Mouse (Mus musculus): Measurements from ENCODE around the gene Ccdc183. TPM values are rescaled to one million over a fixed set of nuclear protein-coding genes. Genes with fewer than 3 reads are reported as not detected.

Gene Ccdc183
- polyA plus RNA-seq (2012; rRNA removed): 101 and 107 TPM in 2 replicates

DNA sequence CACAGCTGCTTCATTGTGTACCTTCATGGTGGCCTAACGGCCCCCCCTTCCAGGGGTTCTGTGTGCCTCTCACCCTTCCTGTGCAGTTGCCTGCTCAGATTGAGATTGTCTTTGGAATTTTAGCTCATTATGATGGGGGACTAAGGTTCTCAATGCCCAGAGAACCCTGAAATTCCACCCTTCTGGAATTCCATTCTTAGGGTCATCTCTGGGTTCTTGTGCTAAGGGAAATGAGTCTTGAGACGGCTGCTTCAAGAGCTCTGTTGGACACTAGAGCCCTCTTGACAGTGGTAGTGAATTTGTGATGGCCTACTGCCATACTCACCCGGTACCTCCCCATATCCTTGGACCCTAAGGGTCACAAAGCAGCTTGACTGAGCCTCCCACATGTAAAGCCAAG is at the start of gene Ccdc183:
Ccdc183 (minus strand) TSS at position 101 of the 400 bp plus-strand sequence.
- peak within 1 kb of the TSS; percentile 87 for H3K4me3 ChIP-seq (ENCODE audit: control insufficient read depth, low read depth, low read length)
- peak within 1 kb of the TSS; percentile 5; the same call in 1 of the 2 replicates for H3K27ac ChIP-seq (ENCODE audit: control insufficient read depth, insufficient read depth, low read depth, low read length)
- H3K4me1 ChIP-seq (ENCODE audit: control insufficient read depth, insufficient read depth, low read length): peaks cover 18% of the 10 kb centered on the region
- TF ChIP-seq POLR2A (IDR thresholded peaks at IDR 0.05; ENCODE audit: control insufficient read depth, low read depth, low read length): 0 out of 2 replicates have a peak, but pooled peaks have one; percentile 21
- TF ChIP-seq CTCF (IDR thresholded peaks at IDR 0.05; ENCODE audit: control insufficient read depth, insufficient read depth, insufficient replicate concordance, low read depth, low read length): no peak
- no peaks in the 10 kb centered on the region for H3K27me3 ChIP-seq (ENCODE audit: control insufficient read depth, insufficient read depth, low read length)
- H3K36me3 ChIP-seq (ENCODE audit: control insufficient read depth, insufficient read depth, low read length): no peaks in the 10 kb centered on the region

DNA sequence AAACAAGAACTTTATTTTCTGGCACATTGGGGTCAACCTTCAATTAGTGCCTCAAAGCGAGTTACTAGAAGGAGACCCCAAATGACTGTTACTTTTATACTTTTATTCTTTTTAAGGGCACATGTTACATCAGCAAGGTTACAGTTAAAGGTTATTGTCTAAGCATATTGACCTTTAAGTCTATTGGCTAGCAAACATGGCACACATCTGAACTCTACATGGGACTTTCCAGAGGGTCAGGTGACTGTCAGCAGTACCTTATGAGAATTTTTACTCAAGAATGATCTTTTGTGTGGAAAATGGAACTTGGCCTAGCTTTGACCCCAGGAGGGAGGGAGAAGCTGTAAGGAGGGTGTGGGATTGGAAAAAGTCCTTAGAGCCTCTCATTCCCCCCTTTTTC is 49.0 kb upstream of the Ccdc183 start:
- Histone ChIP-seq H3K36me3 (ENCODE audit: control insufficient read depth, insufficient read depth, low read length) (no peaks in the 10 kb centered on the region), H3K27me3 (ENCODE audit: control insufficient read depth, insufficient read depth, low read length) (no peaks in the 10 kb centered on the region), H3K27ac (ENCODE audit: control insufficient read depth, insufficient read depth, low read depth, low read length) (no peak overlapping the region), H3K4me3 (ENCODE audit: control insufficient read depth, low read depth, low read length) (no peak overlapping the region), H3K4me1 (ENCODE audit: control insufficient read depth, insufficient read depth, low read length) (no peaks in the 10 kb centered on the region)
- TF ChIP-seq POLR2A (IDR thresholded peaks at IDR 0.05; ENCODE audit: control insufficient read depth, low read depth, low read length) (no peak), CTCF (IDR thresholded peaks at IDR 0.05; ENCODE audit: control insufficient read depth, insufficient read depth, insufficient replicate concordance, low read depth, low read length) (no peak)

DNA sequence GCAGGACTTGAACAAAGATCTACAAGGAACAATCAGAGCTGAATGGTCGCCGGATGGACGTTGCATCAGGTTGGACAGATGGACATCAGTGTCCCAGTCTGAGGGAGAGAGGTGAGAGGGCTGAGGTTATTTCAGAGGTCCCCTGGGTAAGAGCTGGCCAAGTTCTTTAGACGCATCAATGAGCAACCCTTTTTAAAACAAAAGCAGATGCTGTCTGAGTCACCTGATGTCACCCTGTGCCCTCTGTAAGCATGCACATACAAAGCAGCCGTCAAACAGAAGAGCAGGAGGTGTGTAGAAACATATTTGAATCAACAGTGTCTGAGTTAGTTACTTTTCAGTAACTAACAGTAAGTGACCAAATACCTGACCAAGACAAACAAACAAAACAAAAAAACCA is 46.6 kb upstream of the Ccdc183 start:
- H3K27me3 ChIP-seq (ENCODE audit: control insufficient read depth, insufficient read depth, low read length): no peaks in the 10 kb centered on the region
- no peak overlapping the region for H3K4me3 ChIP-seq (ENCODE audit: control insufficient read depth, low read depth, low read length)
- no peaks in the 10 kb centered on the region for H3K4me1 ChIP-seq (ENCODE audit: control insufficient read depth, insufficient read depth, low read length)
- TF ChIP-seq CTCF (IDR thresholded peaks at IDR 0.05; ENCODE audit: control insufficient read depth, insufficient read depth, insufficient replicate concordance, low read depth, low read length): no peak
- TF ChIP-seq POLR2A (IDR thresholded peaks at IDR 0.05; ENCODE audit: control insufficient read depth, low read depth, low read length): no peak
- no peaks in the 10 kb centered on the region for H3K36me3 ChIP-seq (ENCODE audit: control insufficient read depth, insufficient read depth, low read length)
- H3K27ac ChIP-seq (ENCODE audit: control insufficient read depth, insufficient read depth, low read depth, low read length): no peak overlapping the region

- H3K36me3 ChIP-seq (ENCODE audit: control insufficient read depth, insufficient read depth, low read length): no peaks in the 10 kb centered on the region
- H3K27me3 ChIP-seq (ENCODE audit: control insufficient read depth, insufficient read depth, low read length): no peaks in the 10 kb centered on the region
- H3K4me1 ChIP-seq (ENCODE audit: control insufficient read depth, insufficient read depth, low read length): no peaks in the 10 kb centered on the region
- TF ChIP-seq CTCF (IDR thresholded peaks at IDR 0.05; ENCODE audit: control insufficient read depth, insufficient read depth, insufficient replicate concordance, low read depth, low read length) (peak; percentile 66; the same call in 1 of the 2 replicates), POLR2A (IDR thresholded peaks at IDR 0.05; ENCODE audit: control insufficient read depth, low read depth, low read length) (no peak)
- H3K4me3 ChIP-seq (ENCODE audit: control insufficient read depth, low read depth, low read length): no peak overlapping the region
- H3K27ac ChIP-seq (ENCODE audit: control insufficient read depth, insufficient read depth, low read depth, low read length): no peak overlapping the region
These were observed 46.0 kb upstream of the Ccdc183 start for GRCm38 (mm10) chr2:25663511-25663910.

- H3K4me3 ChIP-seq (ENCODE audit: control insufficient read depth, low read depth, low read length): no peak overlapping the region
- H3K36me3 ChIP-seq (ENCODE audit: control insufficient read depth, insufficient read depth, low read length): no peaks in the 10 kb centered on the region
- no peaks in the 10 kb centered on the region for H3K27me3 ChIP-seq (ENCODE audit: control insufficient read depth, insufficient read depth, low read length)
- no peak overlapping the region for H3K27ac ChIP-seq (ENCODE audit: control insufficient read depth, insufficient read depth, low read depth, low read length)
- no peaks in the 10 kb centered on the region for H3K4me1 ChIP-seq (ENCODE audit: control insufficient read depth, insufficient read depth, low read length)
- TF ChIP-seq CTCF (IDR thresholded peaks at IDR 0.05; ENCODE audit: control insufficient read depth, insufficient read depth, insufficient replicate concordance, low read depth, low read length): no peak
- no peak for TF ChIP-seq POLR2A (IDR thresholded peaks at IDR 0.05; ENCODE audit: control insufficient read depth, low read depth, low read length)
These were observed 43.9 kb upstream of the Ccdc183 start for GRCm38 (mm10) chr2:25661245-25661970.

GRCm38 (mm10) chr2:25660279-25660678 is 42.8 kb upstream of the Ccdc183 start:
- Histone ChIP-seq H3K36me3 (ENCODE audit: control insufficient read depth, insufficient read depth, low read length) (no peaks in the 10 kb centered on the region), H3K4me1 (ENCODE audit: control insufficient read depth, insufficient read depth, low read length) (no peaks in the 10 kb centered on the region), H3K27me3 (ENCODE audit: control insufficient read depth, insufficient read depth, low read length) (no peaks in the 10 kb centered on the region), H3K27ac (ENCODE audit: control insufficient read depth, insufficient read depth, low read depth, low read length) (no peak overlapping the region), H3K4me3 (ENCODE audit: control insufficient read depth, low read depth, low read length) (no peak overlapping the region)
- TF ChIP-seq CTCF (IDR thresholded peaks at IDR 0.05; ENCODE audit: control insufficient read depth, insufficient read depth, insufficient replicate concordance, low read depth, low read length) (no peak), POLR2A (IDR thresholded peaks at IDR 0.05; ENCODE audit: control insufficient read depth, low read depth, low read length) (no peak)

GRCm38 (mm10) chr2:25657652-25658051 is 40.2 kb upstream of the Ccdc183 start, which contains the start of gene Lcn5:
Lcn5 (plus strand) TSS chr2:25657952.
- Histone ChIP-seq H3K4me1 (ENCODE audit: control insufficient read depth, insufficient read depth, low read length) (no peaks in the 10 kb centered on the region), H3K27me3 (ENCODE audit: control insufficient read depth, insufficient read depth, low read length) (no peaks in the 10 kb centered on the region), H3K27ac (ENCODE audit: control insufficient read depth, insufficient read depth, low read depth, low read length) (no peak within 1 kb of the TSS), H3K36me3 (ENCODE audit: control insufficient read depth, insufficient read depth, low read length) (no peaks in the 10 kb centered on the region), H3K4me3 (ENCODE audit: control insufficient read depth, low read depth, low read length) (no peak within 1 kb of the TSS)
- TF ChIP-seq CTCF (IDR thresholded peaks at IDR 0.05; ENCODE audit: control insufficient read depth, insufficient read depth, insufficient replicate concordance, low read depth, low read length) (no peak), POLR2A (IDR thresholded peaks at IDR 0.05; ENCODE audit: control insufficient read depth, low read depth, low read length) (no peak)
